Mouse (Mus musculus): ENCODE measurements around the gene Washc2.

GRCm38 (mm10) chr6:116178376-116178775 is 29.5 kb upstream of the Washc2 start:
- TF ChIP-seq POLR2A (IDR thresholded peaks at IDR 0.05; ENCODE audit: low read depth, low read length), result no peak
- no peak for TF ChIP-seq CTCF (IDR thresholded peaks at IDR 0.05; ENCODE audit: borderline replicate concordance, insufficient read depth, low read length)

Measured in embryonic fibroblast, embryonic 13.5 days (primary cell).